Mouse (Mus musculus) embryonic fibroblast, embryonic 13.5 days (primary cell): ENCODE results near the gene Dennd1b. TPM values are rescaled to one million over a fixed set of nuclear protein-coding genes. Genes with fewer than 3 reads are reported as not detected.

Experiments
- H3K27ac ChIP-seq: 2 replicates; pipeline ENCODE4 v1.5.1; 2012; ENCODE audit warnings: low read length, control low read depth, inconsistent platforms; ENCODE audit not compliant: insufficient read depth
- H3K4me1 ChIP-seq: 2 replicates; pipeline ENCODE4 v1.6.1; 2011; ENCODE audit warnings: low read length; ENCODE audit not compliant: control insufficient read depth, insufficient read depth
- H3K4me3 ChIP-seq: 2 replicates; pipeline ENCODE4 v1.5.1; 2011; ENCODE audit warnings: mild to moderate bottlenecking, control low read depth, low read length; ENCODE audit not compliant: insufficient read depth
- CTCF ChIP-seq: IDR thresholded peaks from 2 replicates; pipeline ENCODE4 v1.5.1; 2011; ENCODE audit warnings: mild to moderate bottlenecking, control low read depth, low read length, moderate library complexity, borderline replicate concordance; ENCODE audit not compliant: insufficient read depth
- POLR2A ChIP-seq: IDR thresholded peaks from 2 replicates; pipeline ENCODE4 v1.6.1; 2011; ENCODE audit warnings: low read depth, mild to moderate bottlenecking, control low read depth, low read length, moderate library complexity
- polyA plus RNA-seq: library from polyadenylated mRNA; stranded (reverse); fragments of >200 nt; gene quantifications from 2 replicates; pipeline ENCODE4 v1.2.4, GENCODE M21; 2011; ENCODE audit warnings: low read depth; ENCODE audit not compliant: missing spikeins, insufficient read length

Dennd1b gene
- polyA plus RNA-seq, 1 experiment, result 12.3 TPM

GRCm38 (mm10) chr1:138982611-138983010, 19.4 kb downstream of the Dennd1b start:
- no peak overlapping the region for H3K27ac ChIP-seq
- TF ChIP-seq CTCF (no peak), POLR2A (no peak)
- H3K4me1 ChIP-seq, result peaks cover 13% of the 10 kb centered on the region; the same call in 1 of the 2 replicates
- H3K4me3 ChIP-seq, result no peak overlapping the region

- H3K27ac ChIP-seq, result no peak overlapping the region
- no peak for TF ChIP-seq POLR2A
- no peak overlapping the region for H3K4me3 ChIP-seq
- peaks cover 13% of the 10 kb centered on the region; the same call in 1 of the 2 replicates for H3K4me1 ChIP-seq
These were observed 19.8 kb downstream of the Dennd1b start for GRCm38 (mm10) chr1:138983064-138983463.

- Histone ChIP-seq H3K27ac (no peak overlapping the region), H3K4me3 (no peak overlapping the region), H3K4me1 (peaks cover 13% of the 10 kb centered on the region; the same call in 1 of the 2 replicates)
- TF ChIP-seq POLR2A, result no peak
- TF ChIP-seq CTCF, result no peak
These were observed 20.2 kb downstream of the Dennd1b start for GRCm38 (mm10) chr1:138983465-138983864.

GRCm38 (mm10) chr1:138984161-138984560, 20.9 kb downstream of the Dennd1b start:
- TF ChIP-seq POLR2A (no peak), CTCF (no peak)
- no peak overlapping the region for H3K4me3 ChIP-seq
- H3K4me1 ChIP-seq, result peaks cover 13% of the 10 kb centered on the region; the same call in 1 of the 2 replicates
- H3K27ac ChIP-seq, result no peak overlapping the region

GRCm38 (mm10) chr1:138992384-138993138, 29.3 kb downstream of the Dennd1b start:
- no peak for TF ChIP-seq POLR2A
- no peak for TF ChIP-seq CTCF
- peaks cover 9% of the 10 kb centered on the region for H3K4me1 ChIP-seq

GRCm38 (mm10) chr1:138995621-138996380, 32.6 kb downstream of the Dennd1b start:
- no peak overlapping the region for H3K4me3 ChIP-seq
- TF ChIP-seq CTCF, result no peak
- TF ChIP-seq POLR2A, result no peak
- peaks cover 6% of the 10 kb centered on the region for H3K4me1 ChIP-seq
- no peak overlapping the region for H3K27ac ChIP-seq

More at GRCm38 (mm10) chr1:138992384-138993138, 29.3 kb downstream of the Dennd1b start:
- Histone ChIP-seq H3K27ac (0 out of 2 replicates have a peak overlapping the region, but pooled peaks have one; percentile 1), H3K4me3 (no peak overlapping the region)

- no peak overlapping the region for H3K27ac ChIP-seq
- peaks cover 6% of the 10 kb centered on the region for H3K4me1 ChIP-seq
- no peak for TF ChIP-seq POLR2A
- no peak overlapping the region for H3K4me3 ChIP-seq
These were observed 33.4 kb downstream of the Dennd1b start for GRCm38 (mm10) chr1:138996663-138997062.

GRCm38 (mm10) chr1:139000675-139001379, 37.6 kb downstream of the Dennd1b start:
- Histone ChIP-seq H3K4me1 (no peaks in the 10 kb centered on the region), H3K27ac (no peak overlapping the region), H3K4me3 (no peak overlapping the region)
- TF ChIP-seq POLR2A, result no peak
- TF ChIP-seq CTCF, result no peak

- H3K4me1 ChIP-seq, result no peaks in the 10 kb centered on the region
- no peak overlapping the region for H3K27ac ChIP-seq
- no peak overlapping the region for H3K4me3 ChIP-seq
- no peak for TF ChIP-seq POLR2A
- no peak for TF ChIP-seq CTCF
These were observed 40.3 kb downstream of the Dennd1b start for GRCm38 (mm10) chr1:139003503-139003902.
